Mouse (Mus musculus): Measurements from ENCODE around the gene Dctn2. TPM values are rescaled to one million over a fixed set of nuclear protein-coding genes. Genes with fewer than 3 reads are reported as not detected.

Dctn2 gene
- polyA plus RNA-seq, 1 experiment from 2014 or later, result 206 TPM

GRCm38 (mm10) chr10:127289573-127290191 is 23.5 kb downstream of the Dctn2 start:
- Histone ChIP-seq H3K27ac (ENCODE audit: low read depth, low read length) (peak overlapping the region; percentile 97), H3K9me3 (ENCODE audit: control insufficient read depth, low read length) (no peaks in the 10 kb centered on the region), H3K4me1 (ENCODE audit: control insufficient read depth, insufficient read depth, low read length) (peaks cover 45% of the 10 kb centered on the region), H3K9ac (ENCODE audit: low read length) (peak overlapping the region; percentile 85), H3K27me3 (ENCODE audit: control insufficient read depth, insufficient read depth, low read length) (no peaks in the 10 kb centered on the region), H3K36me3 (ENCODE audit: control insufficient read depth, insufficient read depth, low read length) (peaks cover 9% of the 10 kb centered on the region; the same call in 1 of the 2 replicates), H3K4me2 (peak overlapping the region; percentile 93), H3K4me3 (ENCODE audit: low read depth, low read length) (peak overlapping the region; percentile 64)
- DNase-seq (ENCODE audit: low spot score, missing footprints) (no peak), ATAC-seq (ENCODE audit: low FRiP score) (0 out of 2 replicates have a peak, but pooled peaks have one; percentile 1)
- WGBS, result 2% methylated on average over 15 of the region's 15 CpGs

- peaks cover 43% of the 10 kb centered on the region for H3K4me1 ChIP-seq (ENCODE audit: control insufficient read depth, insufficient read depth, low read length)
- ATAC-seq (ENCODE audit: low FRiP score), result peak; percentile 93
- H3K9ac ChIP-seq (ENCODE audit: low read length), result peak overlapping the region; percentile 85
- peak overlapping the region; percentile 97 for H3K27ac ChIP-seq (ENCODE audit: low read depth, low read length)
- WGBS, result under 1% methylated on average over 37 of the region's 47 CpGs
- H3K4me3 ChIP-seq (ENCODE audit: low read depth, low read length), result peak overlapping the region; percentile 64
- DNase-seq (ENCODE audit: low spot score, missing footprints), result peak; percentile 99
- peaks cover 13% of the 10 kb centered on the region for H3K36me3 ChIP-seq (ENCODE audit: control insufficient read depth, insufficient read depth, low read length)
- peak overlapping the region; percentile 93 for H3K4me2 ChIP-seq
- no peaks in the 10 kb centered on the region for H3K9me3 ChIP-seq (ENCODE audit: control insufficient read depth, low read length)
- no peaks in the 10 kb centered on the region for H3K27me3 ChIP-seq (ENCODE audit: control insufficient read depth, insufficient read depth, low read length)
Measured at GRCm38 (mm10) chr10:127290307-127290929, 24.2 kb downstream of the Dctn2 start.

GRCm38 (mm10) chr10:127290930-127291880 is 25.0 kb downstream of the Dctn2 start:
- WGBS, result 3% methylated on average over 19 of the region's 19 CpGs
- Histone ChIP-seq H3K4me1 (ENCODE audit: control insufficient read depth, insufficient read depth, low read length) (peaks cover 37% of the 10 kb centered on the region), H3K9me3 (ENCODE audit: control insufficient read depth, low read length) (no peaks in the 10 kb centered on the region), H3K36me3 (ENCODE audit: control insufficient read depth, insufficient read depth, low read length) (peaks cover 19% of the 10 kb centered on the region), H3K27ac (ENCODE audit: low read depth, low read length) (peak overlapping the region; percentile 42), H3K4me2 (peak overlapping the region; percentile 93), H3K4me3 (ENCODE audit: low read depth, low read length) (peak overlapping the region; percentile 64), H3K27me3 (ENCODE audit: control insufficient read depth, insufficient read depth, low read length) (no peaks in the 10 kb centered on the region), H3K9ac (ENCODE audit: low read length) (peak overlapping the region; percentile 53)
- ATAC-seq (ENCODE audit: low FRiP score), result peak; percentile 41
- peak; percentile 98 for DNase-seq (ENCODE audit: low spot score, missing footprints)

GRCm38 (mm10) chr10:127291881-127292638 is 25.9 kb downstream of the Dctn2 start:
- DNase-seq (ENCODE audit: low spot score, missing footprints), result no peak
- Histone ChIP-seq H3K4me3 (ENCODE audit: low read depth, low read length) (peak overlapping the region; percentile 64), H3K4me1 (ENCODE audit: control insufficient read depth, insufficient read depth, low read length) (peaks cover 29% of the 10 kb centered on the region), H3K36me3 (ENCODE audit: control insufficient read depth, insufficient read depth, low read length) (peaks cover 24% of the 10 kb centered on the region), H3K9ac (ENCODE audit: low read length) (peak overlapping the region; percentile 53), H3K9me3 (ENCODE audit: control insufficient read depth, low read length) (no peaks in the 10 kb centered on the region), H3K27me3 (ENCODE audit: control insufficient read depth, insufficient read depth, low read length) (no peaks in the 10 kb centered on the region), H3K27ac (ENCODE audit: low read depth, low read length) (0 out of 2 replicates have a peak overlapping the region, but pooled peaks have one; percentile 42), H3K4me2 (peak overlapping the region; percentile 93)
- ATAC-seq (ENCODE audit: low FRiP score), result no peak
- 60% methylated on average over 5 of the region's 5 CpGs for WGBS

- Histone ChIP-seq H3K4me3 (ENCODE audit: low read depth, low read length) (no peak overlapping the region), H3K36me3 (ENCODE audit: control insufficient read depth, insufficient read depth, low read length) (peaks cover 29% of the 10 kb centered on the region), H3K27ac (ENCODE audit: low read depth, low read length) (no peak overlapping the region), H3K4me2 (no peak overlapping the region), H3K4me1 (ENCODE audit: control insufficient read depth, insufficient read depth, low read length) (peaks cover 19% of the 10 kb centered on the region), H3K9me3 (ENCODE audit: control insufficient read depth, low read length) (no peaks in the 10 kb centered on the region), H3K27me3 (ENCODE audit: control insufficient read depth, insufficient read depth, low read length) (no peaks in the 10 kb centered on the region), H3K9ac (ENCODE audit: low read length) (no peak overlapping the region)
- peak; percentile 37 for DNase-seq (ENCODE audit: low spot score, missing footprints)
- 93% methylated on average over 6 of the region's 6 CpGs for WGBS
- ATAC-seq (ENCODE audit: low FRiP score), result no peak
Measured at GRCm38 (mm10) chr10:127292987-127293538, 26.9 kb downstream of the Dctn2 start.

- no peak for DNase-seq (ENCODE audit: low spot score, missing footprints)
- no peaks in the 10 kb centered on the region for H3K9me3 ChIP-seq (ENCODE audit: control insufficient read depth, low read length)
- H3K4me1 ChIP-seq (ENCODE audit: control insufficient read depth, insufficient read depth, low read length), result peaks cover 19% of the 10 kb centered on the region
- H3K36me3 ChIP-seq (ENCODE audit: control insufficient read depth, insufficient read depth, low read length), result peaks cover 30% of the 10 kb centered on the region
- H3K27me3 ChIP-seq (ENCODE audit: control insufficient read depth, insufficient read depth, low read length), result no peaks in the 10 kb centered on the region
- WGBS, result 85% methylated on average over 3 of the region's 3 CpGs
- H3K4me3 ChIP-seq (ENCODE audit: low read depth, low read length), result no peak overlapping the region
- no peak overlapping the region for H3K4me2 ChIP-seq
- no peak overlapping the region for H3K27ac ChIP-seq (ENCODE audit: low read depth, low read length)
- no peak overlapping the region for H3K9ac ChIP-seq (ENCODE audit: low read length)
- no peak for ATAC-seq (ENCODE audit: low FRiP score)
Measured at GRCm38 (mm10) chr10:127293590-127294113, 27.5 kb downstream of the Dctn2 start.

- DNase-seq (ENCODE audit: low spot score, missing footprints) (peak; percentile 67), ATAC-seq (ENCODE audit: low FRiP score) (no peak)
- WGBS, result 93% methylated on average over 10 of the region's 10 CpGs
- peaks cover 40% of the 10 kb centered on the region for H3K36me3 ChIP-seq (ENCODE audit: control insufficient read depth, insufficient read depth, low read length)
- no peak overlapping the region for H3K4me2 ChIP-seq
- H3K4me1 ChIP-seq (ENCODE audit: control insufficient read depth, insufficient read depth, low read length), result peaks cover 13% of the 10 kb centered on the region
- H3K9ac ChIP-seq (ENCODE audit: low read length), result no peak overlapping the region
- H3K9me3 ChIP-seq (ENCODE audit: control insufficient read depth, low read length), result no peaks in the 10 kb centered on the region
- H3K4me3 ChIP-seq (ENCODE audit: low read depth, low read length), result no peak overlapping the region
- no peaks in the 10 kb centered on the region for H3K27me3 ChIP-seq (ENCODE audit: control insufficient read depth, insufficient read depth, low read length)
- H3K27ac ChIP-seq (ENCODE audit: low read depth, low read length), result no peak overlapping the region
Measured at GRCm38 (mm10) chr10:127294895-127295510, 28.8 kb downstream of the Dctn2 start.

Data from midbrain, embryonic 11.5 days (tissue).